Mouse (Mus musculus) common myeloid progenitor, adult 5-6 weeks (primary cell): ENCODE results near the gene Cyren. TPM values are rescaled to one million over a fixed set of nuclear protein-coding genes. Genes with fewer than 3 reads are reported as not detected.

Experiments
- ATAC-seq: replicated peaks from 2 replicates; pipeline ENCODE4 v1.8.0; 2016; ENCODE audit warnings: low read depth, mild to moderate bottlenecking, moderate TSS enrichment, inconsistent platforms; ENCODE audit not compliant: poor library complexity, severe bottlenecking
- total RNA-seq: library from RNA; stranded (forward); fragments of 200-1000, 187-1606 nt; gene quantifications from 2 replicates; pipeline ENCODE4 v1.2.3, GENCODE M21; 2017

Gene Cyren
- 5.4 and 5.9 TPM in 2 replicates for total RNA-seq

- ATAC-seq: peak; percentile 61
Measured at GRCm38 (mm10) chr6:34877509-34878321, at the start of gene Cyren. Gene Cyren, minus strand, starts transcription at chr6:34878060.

- no peak for ATAC-seq
Measured at GRCm38 (mm10) chr6:34927594-34927993, 49.7 kb upstream of the Cyren start.

DNA sequence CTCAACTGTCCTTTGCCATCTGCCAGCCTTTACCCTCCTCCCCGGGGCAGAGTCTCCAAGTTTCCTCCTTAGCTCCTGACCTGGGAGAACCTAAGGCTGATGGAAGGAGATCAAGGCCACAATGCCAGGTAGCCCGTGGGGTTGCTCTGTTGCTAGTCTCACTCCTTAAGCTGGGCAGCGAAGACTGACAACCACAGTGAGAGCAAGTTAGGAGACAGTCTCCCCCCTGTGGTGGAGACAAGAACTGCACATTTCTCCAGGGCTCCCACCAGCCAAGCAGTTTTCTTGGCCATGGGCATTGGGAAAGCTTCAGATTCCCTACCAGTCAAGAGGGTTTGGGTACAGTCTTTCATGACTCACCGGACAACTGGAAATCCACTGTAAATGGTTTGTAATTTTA lies 49.3 kb upstream of the Cyren start:
- ATAC-seq: peak; percentile 96

- ATAC-seq: peak; percentile 97
Measured at GRCm38 (mm10) chr6:34921941-34922340, 44.1 kb upstream of the Cyren start.

- ATAC-seq: no peak
Measured at GRCm38 (mm10) chr6:34920631-34921030, 42.8 kb upstream of the Cyren start.

GRCm38 (mm10) chr6:34919956-34920355 lies 42.1 kb upstream of the Cyren start, which contains the start of gene Stra8:
Gene Stra8, plus strand, starts transcription at chr6:34920163.
- no peak for ATAC-seq

GRCm38 (mm10) chr6:34919146-34919545 lies 41.3 kb upstream of the Cyren start:
- ATAC-seq: no peak

GRCm38 (mm10) chr6:34914462-34914861 lies 36.6 kb upstream of the Cyren start:
- no peak for ATAC-seq

DNA sequence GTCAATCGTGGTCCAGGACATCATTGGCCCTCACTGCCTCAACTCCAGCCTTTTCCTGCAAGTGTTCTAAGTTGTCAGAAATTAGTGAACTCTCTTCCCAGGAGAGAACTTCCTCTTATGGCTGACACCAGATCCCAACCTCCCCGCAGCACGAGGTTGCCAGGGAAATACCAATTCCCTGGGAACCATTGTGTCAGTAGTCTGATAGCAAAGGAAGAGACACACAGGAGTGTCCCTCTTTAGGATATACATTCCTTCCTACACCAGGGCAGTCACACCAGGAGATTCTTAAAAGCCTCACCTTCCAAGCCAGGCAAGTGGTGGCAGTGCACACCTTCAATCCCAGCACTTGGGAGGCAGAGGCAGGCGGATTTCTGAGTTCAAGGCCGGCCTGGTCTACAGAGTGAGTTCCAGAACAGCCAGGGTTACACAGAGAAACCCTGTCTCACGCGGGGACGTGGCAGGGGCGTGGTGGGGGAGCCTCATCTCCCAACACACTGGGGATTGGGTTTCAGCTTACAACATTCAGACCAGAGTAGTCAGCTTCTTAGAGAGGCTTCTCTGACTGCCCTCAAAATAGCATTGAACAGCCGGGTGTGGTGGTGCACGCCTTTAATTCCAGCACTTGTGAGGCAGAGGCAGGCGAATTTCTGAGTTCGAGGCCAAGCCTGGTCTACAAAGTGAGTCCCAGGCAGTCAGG lies 35.6 kb upstream of the Cyren start:
- no peak for ATAC-seq

DNA sequence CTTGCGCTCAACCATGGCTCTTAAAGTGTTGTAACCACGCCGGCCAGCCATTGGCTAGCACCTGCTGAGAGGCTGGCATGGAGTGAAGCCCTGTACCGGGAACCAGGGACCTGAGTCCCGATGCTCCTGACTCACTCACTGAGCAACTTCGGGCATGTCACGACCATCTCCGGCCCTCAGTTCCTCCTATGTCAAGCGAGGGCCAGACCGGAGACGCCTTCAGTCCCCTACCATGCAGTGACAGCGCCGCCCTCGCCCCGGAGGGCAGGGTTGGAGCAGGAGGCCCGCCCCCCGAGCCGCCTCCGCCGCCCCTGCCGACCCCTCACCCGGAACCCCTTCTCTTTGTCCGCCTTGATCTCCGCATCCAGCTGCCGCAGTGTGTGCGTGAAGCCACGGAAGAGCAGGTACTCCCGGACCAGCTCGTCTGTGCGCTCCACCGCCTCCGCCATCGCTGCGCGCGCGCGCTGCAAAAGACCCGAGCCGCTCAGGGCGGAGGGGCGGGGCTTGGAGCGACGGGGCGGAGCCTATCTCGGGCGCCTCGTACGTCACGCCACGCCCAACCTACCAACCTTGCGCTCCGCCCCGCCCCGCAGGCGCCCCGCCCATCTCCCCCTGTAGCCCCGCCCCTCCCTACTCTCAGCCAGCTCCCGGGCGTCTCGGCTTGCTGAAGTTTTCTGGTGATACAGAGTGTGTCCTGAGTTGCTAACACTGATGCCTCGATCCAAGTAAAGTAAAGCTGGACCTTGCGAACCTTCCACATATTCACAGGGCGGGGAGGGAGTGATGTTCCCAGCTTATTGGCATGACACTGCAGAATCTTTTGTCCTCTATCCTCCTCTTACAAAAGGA lies 32.7 kb upstream of the Cyren start, which contains the start of gene Wdr91:
Gene Wdr91 (minus strand): TSS at position 506 of the 849 bp plus-strand sequence.
- ATAC-seq: peak; percentile 80

DNA sequence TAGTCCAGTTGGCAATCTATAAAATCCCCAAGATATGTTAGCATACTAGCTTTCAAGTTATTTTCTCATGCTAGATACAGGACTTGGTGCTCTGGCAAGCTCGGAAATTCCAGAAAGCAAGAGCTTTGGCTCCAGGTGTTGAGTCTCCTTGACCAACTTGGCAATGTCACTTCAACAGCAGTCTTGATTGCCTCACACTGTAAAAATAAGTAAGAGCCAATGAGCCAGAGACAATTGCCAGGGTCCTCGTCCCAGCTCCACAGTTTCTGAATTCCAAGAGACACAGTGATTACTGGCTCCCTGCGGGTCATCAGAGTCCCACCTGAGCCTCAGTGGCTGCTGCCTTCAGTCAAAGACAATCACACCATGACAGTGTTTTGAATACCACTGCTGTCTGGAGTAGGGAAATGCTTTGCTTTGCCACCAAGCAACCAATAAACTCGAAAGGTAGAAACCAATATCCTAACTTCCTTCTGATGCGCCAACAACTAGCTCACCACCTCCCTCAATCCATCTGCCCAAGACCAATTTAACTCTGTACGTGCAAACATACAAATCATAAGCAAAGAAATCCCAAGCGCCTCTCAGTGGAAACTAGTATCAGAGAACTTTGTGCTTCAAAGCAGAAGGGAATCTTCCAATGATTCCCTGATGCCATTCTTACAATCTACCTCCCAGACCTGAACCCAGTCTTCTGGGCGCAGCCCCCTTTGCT lies 31.9 kb upstream of the Cyren start:
- no peak for ATAC-seq

GRCm38 (mm10) chr6:34907696-34908260 lies 29.9 kb upstream of the Cyren start:
- ATAC-seq: no peak

DNA sequence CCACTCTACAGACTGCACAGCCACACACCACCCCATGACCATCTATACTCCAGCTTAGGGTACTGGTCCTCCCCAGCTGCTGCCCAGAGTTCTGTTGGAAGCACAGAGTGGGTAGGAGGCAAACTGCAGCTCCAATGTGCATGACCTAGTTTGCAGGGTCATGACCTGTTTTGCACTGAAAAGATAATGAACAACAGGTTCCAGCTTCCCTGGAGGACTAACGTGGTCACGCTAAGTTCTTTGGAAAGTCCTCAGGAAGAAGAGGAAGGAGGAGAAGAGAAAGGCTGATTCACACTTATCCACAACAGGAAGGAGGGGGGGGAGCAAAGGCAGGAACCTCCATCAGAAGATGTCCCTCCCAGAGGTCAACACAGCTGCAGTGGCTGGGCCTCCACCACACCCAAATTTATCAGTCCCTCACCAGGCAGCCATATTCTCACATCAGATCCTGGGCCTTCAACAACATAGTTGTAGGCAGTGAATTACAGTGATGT lies 29.3 kb upstream of the Cyren start:
- no peak for ATAC-seq

DNA sequence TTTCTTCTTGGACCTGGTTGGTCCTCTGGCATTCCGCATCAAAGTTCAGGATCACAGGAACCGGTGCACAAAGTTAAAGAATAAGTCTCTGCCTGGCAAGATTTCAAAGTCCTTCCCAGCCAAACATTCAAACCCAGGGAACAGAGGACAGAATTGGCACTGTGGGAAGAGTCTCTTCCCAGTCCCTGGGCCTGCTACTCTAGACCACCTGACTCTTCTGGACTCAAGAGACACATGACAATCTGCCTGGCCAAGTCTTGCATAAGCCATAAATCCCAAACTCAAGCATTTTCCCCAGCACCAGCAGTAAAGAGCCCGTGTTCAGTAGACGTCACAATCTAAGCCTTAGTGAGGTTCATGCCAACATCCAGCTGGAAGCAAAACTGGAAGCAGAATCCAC lies 28.8 kb upstream of the Cyren start:
- ATAC-seq: no peak

DNA sequence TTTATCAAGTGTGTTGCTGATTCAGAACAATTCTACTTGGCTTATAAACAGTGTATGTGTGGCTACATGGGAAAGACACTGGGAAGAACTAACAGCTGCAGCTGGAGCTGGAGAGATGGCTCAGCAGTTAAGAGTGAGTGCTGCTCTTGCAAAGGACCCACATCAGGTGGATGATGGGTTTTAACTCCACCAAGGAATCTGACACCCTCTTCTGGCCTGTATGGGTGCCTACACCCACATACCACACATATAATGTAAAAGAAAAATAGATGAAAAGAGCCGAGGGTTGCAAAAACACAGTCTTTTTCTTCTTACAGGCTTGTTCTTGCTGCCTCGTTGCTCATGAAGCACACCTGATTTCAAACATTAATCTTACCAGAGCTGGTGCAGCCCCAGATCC lies 28.3 kb upstream of the Cyren start:
- no peak for ATAC-seq

DNA sequence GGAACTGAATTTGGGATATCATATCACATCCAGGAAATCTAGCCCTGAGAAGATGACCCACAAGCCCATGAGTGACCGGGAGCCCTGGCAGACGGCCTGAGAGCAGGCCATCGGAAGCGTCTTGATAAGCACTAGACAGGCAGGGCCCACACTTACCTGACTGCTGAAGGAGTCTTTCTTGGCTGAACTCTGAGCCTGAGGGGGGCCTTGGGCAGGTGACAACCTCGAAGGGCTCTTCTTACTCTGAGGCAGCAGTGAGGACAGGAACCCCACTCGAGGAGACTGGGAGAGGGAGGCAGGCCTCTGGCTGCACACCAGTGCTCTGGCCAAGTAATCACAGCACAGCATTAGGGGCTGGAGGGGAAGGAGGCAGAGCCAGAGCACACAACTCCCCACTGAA lies 26.5 kb upstream of the Cyren start:
- no peak for ATAC-seq

DNA sequence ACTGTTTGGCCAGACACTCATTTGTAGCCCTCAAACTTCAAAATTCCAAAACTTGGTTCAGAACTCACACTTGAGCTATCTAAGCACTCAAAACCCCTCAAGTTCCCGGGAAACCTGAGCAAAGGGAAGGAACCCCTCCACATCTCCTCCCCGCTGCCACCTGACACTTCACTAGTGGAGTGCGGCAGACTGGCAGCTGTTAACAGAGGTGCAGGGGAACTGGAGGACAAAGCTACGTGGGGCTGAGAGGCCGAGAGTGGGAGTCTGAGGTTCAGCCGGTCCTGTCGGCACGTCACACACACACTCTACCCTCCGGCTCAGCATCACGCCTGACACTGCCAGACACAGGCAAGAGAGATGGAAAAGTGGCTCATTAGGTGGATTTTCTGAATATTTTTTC lies 26.0 kb upstream of the Cyren start:
- no peak for ATAC-seq

- no peak for ATAC-seq
Measured at GRCm38 (mm10) chr6:34903441-34903840, 25.6 kb upstream of the Cyren start.

- no peak for ATAC-seq
Measured at GRCm38 (mm10) chr6:34902578-34902977, 24.7 kb upstream of the Cyren start.
